Mouse (Mus musculus) Muller cell, postnatal 12 days (primary cell): ENCODE results near the gene Rpl29.

Experiments
- DNase-seq: peaks from one replicate; pipeline ENCODE4 v3.0.0-alpha.2; 2015; ENCODE audit errors: inconsistent ontology term

Rpl29 gene

GRCm38 (mm10) chr9:106417841-106418625, 11.2 kb upstream of the Rpl29 start:
- peak; percentile 92 for DNase-seq

- DNase-seq = no peak
Observed at GRCm38 (mm10) chr9:106420608-106421007, 8.6 kb upstream of the Rpl29 start.

GRCm38 (mm10) chr9:106421033-106421864, 8.0 kb upstream of the Rpl29 start:
- DNase-seq = no peak

GRCm38 (mm10) chr9:106421865-106422160, 7.4 kb upstream of the Rpl29 start:
- peak; percentile 74 for DNase-seq

GRCm38 (mm10) chr9:106428719-106429220, 484 bp upstream of the Rpl29 start:
- no peak for DNase-seq

GRCm38 (mm10) chr9:106430015-106430264, 686 bp downstream of the Rpl29 start:
- no peak for DNase-seq

GRCm38 (mm10) chr9:106433389-106433788, 4.1 kb downstream of the Rpl29 start:
- DNase-seq = no peak

GRCm38 (mm10) chr9:106436566-106436965, 7.3 kb downstream of the Rpl29 start:
- DNase-seq = no peak

GRCm38 (mm10) chr9:106442680-106443079, 13.4 kb downstream of the Rpl29 start:
- DNase-seq = no peak

- no peak for DNase-seq
Observed at GRCm38 (mm10) chr9:106444836-106445235, 15.6 kb downstream of the Rpl29 start.

GRCm38 (mm10) chr9:106447348-106447747, 18.1 kb downstream of the Rpl29 start, which contains the start of the genes Abhd14b and Abhd14a:
Gene Abhd14b (plus strand): TSS chr9:106447459.
Gene Abhd14a (minus strand): TSS chr9:106447678.
- DNase-seq = peak; percentile 96

GRCm38 (mm10) chr9:106447951-106448350, 18.7 kb downstream of the Rpl29 start:
- no peak for DNase-seq

- DNase-seq = peak; percentile 90
Observed at GRCm38 (mm10) chr9:106448498-106449031, 19.3 kb downstream of the Rpl29 start.

GRCm38 (mm10) chr9:106449947-106450346, 20.7 kb downstream of the Rpl29 start:
- DNase-seq = no peak

- DNase-seq = peak; percentile 70
Observed at GRCm38 (mm10) chr9:106450661-106451060, 21.4 kb downstream of the Rpl29 start.

- no peak for DNase-seq
Observed at GRCm38 (mm10) chr9:106451298-106451697, 22.0 kb downstream of the Rpl29 start.

GRCm38 (mm10) chr9:106451899-106452298, 22.6 kb downstream of the Rpl29 start:
- no peak for DNase-seq

GRCm38 (mm10) chr9:106452351-106452750, 23.1 kb downstream of the Rpl29 start:
- DNase-seq = no peak

GRCm38 (mm10) chr9:106452821-106453220, 23.6 kb downstream of the Rpl29 start:
- no peak for DNase-seq

- peak; percentile 82 for DNase-seq
Observed at GRCm38 (mm10) chr9:106453271-106454070, 24.2 kb downstream of the Rpl29 start, which contains the start of gene Pcbp4. Gene Pcbp4 (plus strand): TSS chr9:106453291.

- no peak for DNase-seq
Observed at GRCm38 (mm10) chr9:106454071-106454761, 25.0 kb downstream of the Rpl29 start.
